Comparison of ENCODE assay signal across 19 mouse cellular contexts in the genomic region with DNA sequence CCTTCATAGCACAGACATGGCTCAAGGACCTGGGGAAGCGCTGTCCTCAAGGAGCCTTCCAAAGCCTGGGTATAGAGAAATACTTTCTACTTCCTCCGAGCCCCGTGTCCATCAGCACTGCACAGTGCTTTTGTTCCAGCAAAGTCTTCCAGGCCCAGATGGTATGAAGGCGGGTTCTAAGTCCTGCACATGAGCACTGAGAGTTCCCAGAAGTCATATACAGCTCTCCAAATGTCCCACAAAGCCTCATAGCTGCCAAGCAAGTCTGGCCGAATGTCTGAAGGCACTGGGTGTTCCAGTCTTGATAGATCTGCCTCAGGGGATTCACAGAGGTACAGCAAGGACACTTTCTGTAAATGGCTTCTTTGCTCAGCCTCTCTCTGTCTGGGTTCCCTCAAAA. TPM values are rescaled to one million over a fixed set of nuclear protein-coding genes. Genes with fewer than 3 reads are reported as not detected.
DNase-seq lines count a peak whose midpoint lies in the region; ATAC-seq and TF ChIP-seq lines count a peak whose summit lies in the region.
"Had no signal": no experiment of that assay in that cellular context is flagged by ENCODE, and none has a peak within 500 bp of the region (broad histone marks: within the 10 kb centered on the region; RNA-seq: fewer than 3 reads in every experiment).

No protein-coding gene starts in this region.

- TF ChIP-seq POLR2A in cerebellum, adult 2 months (IDR thresholded peaks at IDR 0.05; ENCODE audit: borderline replicate concordance, insufficient read depth, low read length): no peak

- H3K27me3 ChIP-seq in cerebellum, adult 2 months (ENCODE audit: control insufficient read depth, insufficient read depth, low read length): no peaks in the 10 kb centered on the region
- H3K27me3 ChIP-seq: hindbrain, embryonic 13.5 days; liver, embryonic 15.5 days; Patski had no signal

- no peak overlapping the region for H3K4me3 ChIP-seq in cerebellum, adult 2 months (replicated peaks; ENCODE audit: insufficient read depth, low read depth, low read length)
- H3K4me3 ChIP-seq: hindbrain, embryonic 13.5 days; liver, embryonic 15.5 days had no signal

- no peak overlapping the region for H3K27ac ChIP-seq in cerebellum, adult 2 months (ENCODE audit: insufficient read depth, low read length)
- H3K27ac ChIP-seq: hindbrain, embryonic 13.5 days; liver, embryonic 15.5 days had no signal

- no peaks in the 10 kb centered on the region; the same call in 1 of the 2 replicates for H3K4me1 ChIP-seq in cerebellum, adult 2 months (ENCODE audit: control insufficient read depth, insufficient read depth, low read length)
- H3K4me1 ChIP-seq: hindbrain, embryonic 13.5 days; liver, embryonic 15.5 days had no signal

- no peak for ATAC-seq in megakaryocyte-erythroid progenitor cell, adult 5-6 weeks (replicated peaks; ENCODE audit: low FRiP score, low TSS enrichment, poor library complexity, severe bottlenecking)
- ATAC-seq: activated CD4-positive, CD25-positive, alpha-beta regulatory T cell, adult 4 months; lung, postnatal 0 days; midbrain, embryonic 16.5 days; Patski had no signal

- WGBS in cerebellum, adult 2 months: 65% methylated on average over 5 of the region's 5 CpGs

- peak; percentile 63 for DNase-seq in layer of hippocampus, adult 11-12 months (ENCODE audit: low spot score)
- DNase-seq in layer of hippocampus, postnatal 10 days (ENCODE audit: low spot score in 2 of 2): no peak
- DNase-seq in frontal cortex, adult 2 months (ENCODE audit: extremely low spot score in 1 of 2, low spot score in 1 of 2): peak; percentile 64 to 71
- peak; percentile 46 to 53 for DNase-seq in layer of hippocampus, postnatal 36 days
- peak; percentile 17 for DNase-seq in right cerebral cortex, postnatal 14 days
- DNase-seq in cerebellum, adult 2 months: no peak
- DNase-seq: adrenal gland, postnatal 14 days; cerebellum, adult 9-11 months; kidney, adult 9 months; kidney, postnatal 36 days; thymus, adult 2 months had no signal

- TF ChIP-seq CTCF in cerebellum, adult 2 months (IDR thresholded peaks at IDR 0.05; ENCODE audit: borderline replicate concordance, insufficient read depth, low read depth, low read length): no peak

RNA-seq across cellular contexts. Expression of a gene that starts 14.3 kb away (rescaled TPM):
- total RNA-seq in layer of hippocampus, postnatal 10 days (2021): 100 to 1,000 TPM; 142 to 154 TPM
- polyA plus RNA-seq in frontal cortex, adult 2 months (2012; rRNA removed): 41.5 and 44.1 TPM in 2 replicates
- total RNA-seq in layer of hippocampus, postnatal 36 days (2021): 100 to 1,000 TPM; 152 to 154 TPM
- not detected in 2 replicates for total RNA-seq in megakaryocyte-erythroid progenitor cell, adult 5-6 weeks (2014; fragmentation: Nextera tagmentation)
- not detected in 2 replicates for total RNA-seq in megakaryocyte-erythroid progenitor cell, adult 5-6 weeks (2017)
- polyA plus RNA-seq in cerebellum, adult 2 months (2012; rRNA removed): 37.9 and 42.0 TPM in 2 replicates
- total RNA-seq: megakaryocyte, adult 5-6 weeks had no signal
- polyA plus RNA-seq: activated CD4-positive, CD25-positive, alpha-beta regulatory T cell, adult 4 months had no signal

Comparison
In these comparisons a context has a peak if more than half of its experiments do, and no peak if none do; other contexts are left out.
1. DNase-seq: peak in layer of hippocampus, adult 11-12 months (single experiment), frontal cortex, adult 2 months (2 of 2), layer of hippocampus, postnatal 36 days (2 of 2) and right cerebral cortex, postnatal 14 days (single experiment); none in layer of hippocampus, postnatal 10 days (0 of 2) and cerebellum, adult 2 months (0 of 2).
2. RNA of a gene that starts 14.3 kb away (total RNA-seq): 152 to 154 TPM in layer of hippocampus, postnatal 36 days and 142 to 154 TPM in layer of hippocampus, postnatal 10 days; not detected in megakaryocyte-erythroid progenitor cell, adult 5-6 weeks; every median in the first group is over 100 times any median in the second.